Mouse (Mus musculus): ENCODE measurements around the gene Sbk2. TPM values are rescaled to one million over a fixed set of nuclear protein-coding genes. Genes with fewer than 3 reads are reported as not detected.

The Sbk2 gene
- polyA plus RNA-seq, 2 experiments = 0.01 TPM; not detected in 1

DNA sequence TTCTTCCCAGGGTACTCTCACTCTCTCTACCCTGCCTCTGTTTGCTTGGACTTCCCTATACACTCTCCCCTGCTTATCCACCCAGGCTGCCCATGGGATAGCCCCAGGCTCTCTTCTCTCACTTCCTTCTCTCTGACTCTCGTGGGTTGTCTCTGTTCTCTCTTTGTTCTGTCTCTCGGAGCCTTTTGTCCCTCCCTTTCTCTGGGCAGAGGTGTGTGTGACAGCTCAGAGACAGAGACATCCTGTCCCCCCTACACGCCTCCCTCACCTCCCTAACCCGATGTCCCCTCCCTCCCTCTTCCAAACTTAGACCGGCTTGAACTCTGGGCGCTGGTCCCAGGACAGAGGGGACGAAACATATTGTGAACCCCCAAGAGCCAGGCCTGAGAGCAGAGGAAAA lies 7.5 kb upstream of the Sbk2 start:
- Histone ChIP-seq H3K9ac (replicated peaks) (no peak overlapping the region), H3K9me3 (ENCODE audit: control insufficient read depth, low read length) (no peaks in the 10 kb centered on the region), H3K36me3 (replicated peaks; ENCODE audit: control insufficient read depth, insufficient read depth, low read depth) (no peaks in the 10 kb centered on the region), H3K4me2 (ENCODE audit: low read depth) (no peak overlapping the region), H3K4me3 (ENCODE audit: insufficient read depth in 1 of 2, low read depth in 2 of 2, low read length in 2 of 2) (no peak overlapping the region), H3K27ac (no peak overlapping the region), H3K27me3 (ENCODE audit: control insufficient read depth, insufficient read depth, low read length) (no peaks in the 10 kb centered on the region), H3K4me1 (replicated peaks; ENCODE audit: control insufficient read depth in 2 of 2, insufficient read depth in 2 of 2, low read length in 1 of 2) (no peaks in the 10 kb centered on the region)
- ATAC-seq (ENCODE audit: insufficient read depth) (no peak), DNase-seq (ENCODE audit: low read depth in 3 of 3, low spot score in 3 of 3) (no peak)
- WGBS (ENCODE audit: insufficient replicate concordance) = 19% methylated on average over 7 of the region's 7 CpGs
- TF ChIP-seq CTCF (IDR thresholded peaks at IDR 0.05; ENCODE audit: low read depth) (no peak), EP300 (IDR thresholded peaks at IDR 0.05; ENCODE audit: low read depth) (no peak)

DNA sequence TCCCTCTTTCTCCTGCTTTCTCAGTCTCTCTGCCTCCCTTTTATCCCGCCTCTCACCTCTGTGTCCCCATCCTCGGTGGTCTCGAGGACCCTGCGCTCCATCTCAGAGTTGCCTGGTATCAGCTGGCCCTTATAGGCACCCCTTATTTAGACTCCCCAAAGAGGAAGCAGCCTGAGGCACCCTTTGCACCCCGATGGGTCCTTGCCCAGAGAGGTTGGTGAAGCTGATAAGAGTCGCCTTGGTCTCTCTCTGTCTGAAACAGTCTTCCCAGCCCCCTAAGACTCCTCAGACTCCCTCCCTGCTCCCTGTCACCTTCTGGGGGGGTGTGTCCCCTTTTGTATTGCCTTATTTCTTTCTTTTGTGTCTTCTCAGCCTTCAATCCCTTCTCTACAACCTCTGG lies 6.9 kb upstream of the Sbk2 start, which contains the start of gene Sbk3:
TSS of gene Sbk3 (minus strand) at position 101 of the 400 bp plus-strand sequence.
- no peaks in the 10 kb centered on the region for H3K9me3 ChIP-seq (ENCODE audit: control insufficient read depth, low read length)
- H3K27me3 ChIP-seq (ENCODE audit: control insufficient read depth, insufficient read depth, low read length) = no peaks in the 10 kb centered on the region
- no peak for DNase-seq (ENCODE audit: low read depth in 3 of 3, low spot score in 3 of 3)
- no peak within 1 kb of the TSS for H3K4me3 ChIP-seq (ENCODE audit: insufficient read depth in 1 of 2, low read depth in 2 of 2, low read length in 2 of 2)
- H3K36me3 ChIP-seq (replicated peaks; ENCODE audit: control insufficient read depth, insufficient read depth, low read depth) = no peaks in the 10 kb centered on the region
- TF ChIP-seq EP300 (IDR thresholded peaks at IDR 0.05; ENCODE audit: low read depth) = no peak
- no peak within 1 kb of the TSS for H3K4me2 ChIP-seq (ENCODE audit: low read depth)
- no peak within 1 kb of the TSS for H3K9ac ChIP-seq (replicated peaks)
- ATAC-seq (ENCODE audit: insufficient read depth) = no peak
- no peak within 1 kb of the TSS for H3K27ac ChIP-seq
- H3K4me1 ChIP-seq (replicated peaks; ENCODE audit: control insufficient read depth in 2 of 2, insufficient read depth in 2 of 2, low read length in 1 of 2) = no peaks in the 10 kb centered on the region
- 28% methylated on average over 6 of the region's 6 CpGs for WGBS (ENCODE audit: insufficient replicate concordance)

DNA sequence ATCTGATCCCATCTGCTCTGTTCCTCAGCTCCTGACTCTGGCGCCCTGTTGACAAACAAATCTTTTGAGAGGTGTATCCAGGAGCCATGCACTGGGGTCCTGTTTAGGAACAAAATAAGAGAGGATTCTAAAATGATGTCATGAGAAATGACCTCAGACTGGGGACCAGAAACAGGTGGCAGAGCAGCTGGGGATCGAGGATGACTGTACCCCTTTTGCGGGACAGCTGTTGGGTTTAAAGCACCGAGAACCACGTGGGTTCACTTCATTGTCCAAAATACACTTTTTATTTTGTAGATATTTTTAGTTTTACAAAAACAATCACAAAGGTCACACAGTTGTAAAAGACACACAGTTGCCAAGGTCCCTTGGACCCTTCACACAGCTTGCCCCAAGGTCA lies 782 bp upstream of the Sbk2 start:
- H3K9ac ChIP-seq (replicated peaks) = no peak overlapping the region
- H3K27ac ChIP-seq = no peak overlapping the region
- DNase-seq (ENCODE audit: low read depth in 3 of 3, low spot score in 3 of 3) (no peak), ATAC-seq (ENCODE audit: insufficient read depth) (no peak)
- H3K36me3 ChIP-seq (replicated peaks; ENCODE audit: control insufficient read depth, insufficient read depth, low read depth) = no peaks in the 10 kb centered on the region
- H3K4me2 ChIP-seq (ENCODE audit: low read depth) = no peak overlapping the region
- H3K27me3 ChIP-seq (ENCODE audit: control insufficient read depth, insufficient read depth, low read length) = no peaks in the 10 kb centered on the region
- no peak overlapping the region for H3K4me3 ChIP-seq (ENCODE audit: insufficient read depth in 1 of 2, low read depth in 2 of 2, low read length in 2 of 2)
- H3K4me1 ChIP-seq (replicated peaks; ENCODE audit: control insufficient read depth in 2 of 2, insufficient read depth in 2 of 2, low read length in 1 of 2) = no peaks in the 10 kb centered on the region
- WGBS (ENCODE audit: insufficient replicate concordance) = 71% methylated on average over 5 of the region's 5 CpGs
- TF ChIP-seq CTCF (IDR thresholded peaks at IDR 0.05; ENCODE audit: low read depth) = no peak
- TF ChIP-seq EP300 (IDR thresholded peaks at IDR 0.05; ENCODE audit: low read depth) = no peak
- H3K9me3 ChIP-seq (ENCODE audit: control insufficient read depth, low read length) = no peaks in the 10 kb centered on the region

DNA sequence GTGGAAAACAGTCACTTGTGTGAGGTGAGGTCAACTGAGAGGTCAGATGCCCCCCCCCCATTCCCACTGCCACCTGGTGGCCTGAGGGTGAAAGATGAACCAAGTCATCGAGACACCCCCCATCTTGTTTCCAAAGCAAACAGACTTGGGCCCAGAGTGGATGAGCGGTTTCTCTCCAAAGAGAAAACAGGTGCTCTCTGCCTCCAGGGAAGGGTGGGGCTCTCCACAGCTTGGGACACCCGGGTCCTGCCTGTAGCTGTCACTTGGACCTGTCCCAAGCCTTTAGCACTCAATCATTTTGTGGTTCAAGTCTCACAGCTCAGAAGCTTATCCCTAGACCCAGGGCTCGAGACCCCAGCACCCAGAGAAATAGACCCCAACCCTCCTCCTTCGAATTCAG lies 679 bp downstream of the Sbk2 start:
- no peak for ATAC-seq (ENCODE audit: insufficient read depth)
- WGBS (ENCODE audit: insufficient replicate concordance) = 55% methylated on average over 5 of the region's 5 CpGs

DNA sequence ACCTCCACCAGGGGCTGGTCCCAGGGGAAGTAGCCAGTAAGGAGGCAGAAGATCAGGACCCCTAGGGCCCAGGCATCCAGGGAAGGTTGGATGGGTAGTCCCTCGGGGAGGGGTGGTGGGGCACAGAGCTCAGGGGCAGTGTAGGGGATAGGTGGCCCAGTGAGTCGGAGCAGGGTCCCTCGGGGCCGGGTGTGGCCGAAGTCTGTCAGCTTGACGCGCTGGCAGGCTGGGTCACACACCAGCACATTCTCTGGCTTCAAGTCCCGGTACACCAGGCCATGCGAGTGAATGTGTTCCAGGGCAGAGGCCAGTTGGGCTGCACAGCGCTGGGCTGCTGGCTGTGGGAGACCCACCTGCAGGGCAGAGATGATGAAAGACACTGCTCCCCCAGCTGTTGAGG lies 6.8 kb downstream of the Sbk2 start:
- Histone ChIP-seq H3K27me3 (ENCODE audit: control insufficient read depth, insufficient read depth, low read length) (no peaks in the 10 kb centered on the region), H3K4me1 (replicated peaks; ENCODE audit: control insufficient read depth in 2 of 2, insufficient read depth in 2 of 2, low read length in 1 of 2) (no peaks in the 10 kb centered on the region), H3K9ac (replicated peaks) (no peak overlapping the region), H3K4me2 (ENCODE audit: low read depth) (no peak overlapping the region), H3K4me3 (ENCODE audit: insufficient read depth in 1 of 2, low read depth in 2 of 2, low read length in 2 of 2) (no peak overlapping the region), H3K36me3 (replicated peaks; ENCODE audit: control insufficient read depth, insufficient read depth, low read depth) (no peaks in the 10 kb centered on the region), H3K9me3 (ENCODE audit: control insufficient read depth, low read length) (no peaks in the 10 kb centered on the region), H3K27ac (no peak overlapping the region)
- 62% methylated on average over 10 of the region's 10 CpGs for WGBS (ENCODE audit: insufficient replicate concordance)
- TF ChIP-seq CTCF (IDR thresholded peaks at IDR 0.05; ENCODE audit: low read depth) (no peak), EP300 (IDR thresholded peaks at IDR 0.05; ENCODE audit: low read depth) (no peak)
- DNase-seq (ENCODE audit: low read depth in 3 of 3, low spot score in 3 of 3) = no peak
- no peak for ATAC-seq (ENCODE audit: insufficient read depth)

More for the DNA sequence above, 679 bp downstream of the Sbk2 start:
- Histone ChIP-seq H3K4me2 (ENCODE audit: low read depth) (no peak overlapping the region), H3K4me3 (ENCODE audit: insufficient read depth in 1 of 2, low read depth in 2 of 2, low read length in 2 of 2) (no peak overlapping the region), H3K9ac (replicated peaks) (no peak overlapping the region), H3K4me1 (replicated peaks; ENCODE audit: control insufficient read depth in 2 of 2, insufficient read depth in 2 of 2, low read length in 1 of 2) (no peaks in the 10 kb centered on the region), H3K27ac (no peak overlapping the region), H3K9me3 (ENCODE audit: control insufficient read depth, low read length) (no peaks in the 10 kb centered on the region), H3K36me3 (replicated peaks; ENCODE audit: control insufficient read depth, insufficient read depth, low read depth) (no peaks in the 10 kb centered on the region), H3K27me3 (ENCODE audit: control insufficient read depth, insufficient read depth, low read length) (no peaks in the 10 kb centered on the region)
- no peak for DNase-seq (ENCODE audit: low read depth in 3 of 3, low spot score in 3 of 3)
- TF ChIP-seq EP300 (IDR thresholded peaks at IDR 0.05; ENCODE audit: low read depth) = no peak
- no peak for TF ChIP-seq CTCF (IDR thresholded peaks at IDR 0.05; ENCODE audit: low read depth)
